Mouse (Mus musculus) forebrain, embryonic 10.5 days (tissue): Measurements from ENCODE around the gene Sobp. TPM values are rescaled to one million over a fixed set of nuclear protein-coding genes. Genes with fewer than 3 reads are reported as not detected.

Experiments used
- DNase-seq: peaks from one replicate; pipeline ENCODE4 v3.0.0-alpha.2; 2017; ENCODE audit warnings: low spot score; ENCODE audit errors: extremely low spot score
- H3K27ac ChIP-seq: fragments of 300-500 bp; sonication (generic); 2 replicates; pipeline ENCODE4 v1.5.1; 2016; ENCODE audit warnings: mild to moderate bottlenecking
- H3K27me3 ChIP-seq: fragments of 300-500 bp; sonication (generic); 2 replicates; pipeline ENCODE4 v1.6.1; 2016; ENCODE audit warnings: mild to moderate bottlenecking; ENCODE audit not compliant: poor library complexity, severe bottlenecking
- H3K36me3 ChIP-seq: fragments of 300-500 bp; sonication (generic); replicated peaks from 2 replicates; pipeline ENCODE4 v1.6.1; 2016; ENCODE audit warnings: mild to moderate bottlenecking, moderate library complexity
- H3K4me1 ChIP-seq: fragments of 300-500 bp; sonication (generic); 2 replicates; pipeline ENCODE4 v1.6.1; 2016
- H3K4me3 ChIP-seq: fragments of 300-500 bp; sonication (generic); 2 replicates; pipeline ENCODE4 v1.5.1; 2016; ENCODE audit warnings: mild to moderate bottlenecking, moderate library complexity
- H3K9me3 ChIP-seq: fragments of 300-500 bp; sonication (generic); 2 replicates; pipeline ENCODE4 v1.6.1; 2016; ENCODE audit warnings: mild to moderate bottlenecking, moderate library complexity
- WGBS: fragments of 180-500 bp; shearing (Covaris S2); methylation state at CpG from one replicate; pipeline ENCODE4 v1.1.7; 2016; 5-methylcytosine and 5-hydroxymethylcytosine counted together
- polyA plus RNA-seq: library from polyadenylated mRNA; unstranded; fragments of >200 nt; fragmentation: Nextera tagmentation; extraction: Ambion mirVana; gene quantifications from 2 replicates; pipeline ENCODE4 v1.2.1, GENCODE M21; 2016

The Sobp gene
- polyA plus RNA-seq, 1 experiment from 2014 or later = 1.8 TPM

- DNase-seq = no peak
- Histone ChIP-seq H3K36me3 (no peaks in the 10 kb centered on the region), H3K9me3 (no peaks in the 10 kb centered on the region), H3K4me3 (no peak overlapping the region), H3K27me3 (peaks cover 12% of the 10 kb centered on the region), H3K27ac (no peak overlapping the region), H3K4me1 (peaks cover 96% of the 10 kb centered on the region)
- 70% methylated on average over 6 of the region's 6 CpGs for WGBS
These were observed 75.1 kb downstream of the Sobp start for GRCm38 (mm10) chr10:43099229-43099628.

- Histone ChIP-seq H3K9me3 (no peaks in the 10 kb centered on the region), H3K4me1 (peaks cover 94% of the 10 kb centered on the region), H3K27me3 (peaks cover 12% of the 10 kb centered on the region), H3K27ac (no peak overlapping the region), H3K4me3 (no peak overlapping the region), H3K36me3 (no peaks in the 10 kb centered on the region)
- 77% methylated on average over 8 of the region's 8 CpGs for WGBS
- DNase-seq = no peak
These were observed 76.6 kb downstream of the Sobp start for GRCm38 (mm10) chr10:43097755-43098154.

GRCm38 (mm10) chr10:43096614-43097013 is 77.7 kb downstream of the Sobp start:
- Histone ChIP-seq H3K4me3 (no peak overlapping the region), H3K27ac (no peak overlapping the region), H3K27me3 (peaks cover 5% of the 10 kb centered on the region; the same call in 1 of the 2 replicates), H3K9me3 (no peaks in the 10 kb centered on the region), H3K4me1 (peaks cover 83% of the 10 kb centered on the region), H3K36me3 (no peaks in the 10 kb centered on the region)
- WGBS = 86% methylated on average over 4 of the region's 4 CpGs
- no peak for DNase-seq

GRCm38 (mm10) chr10:43094537-43094936 is 79.8 kb downstream of the Sobp start:
- Histone ChIP-seq H3K4me3 (no peak overlapping the region; the same call in 1 of the 2 replicates), H3K36me3 (peaks cover 2% of the 10 kb centered on the region), H3K4me1 (peaks cover 62% of the 10 kb centered on the region), H3K27me3 (no peaks in the 10 kb centered on the region), H3K9me3 (no peaks in the 10 kb centered on the region), H3K27ac (peak overlapping the region; percentile 62; the same call in 1 of the 2 replicates)
- WGBS = 22% methylated on average over 5 of the region's 5 CpGs
- peak; percentile 42 for DNase-seq

GRCm38 (mm10) chr10:43093440-43093839 is 80.9 kb downstream of the Sobp start:
- DNase-seq = no peak
- peaks cover 54% of the 10 kb centered on the region for H3K4me1 ChIP-seq
- H3K27ac ChIP-seq = 0 out of 2 replicates have a peak overlapping the region, but pooled peaks have one; percentile 25

GRCm38 (mm10) chr10:43090040-43090439 is 84.3 kb downstream of the Sobp start:
- Histone ChIP-seq H3K27ac (no peak overlapping the region), H3K9me3 (no peaks in the 10 kb centered on the region; the same call in 1 of the 2 replicates), H3K4me3 (no peak overlapping the region), H3K27me3 (no peaks in the 10 kb centered on the region), H3K4me1 (peaks cover 31% of the 10 kb centered on the region), H3K36me3 (peaks cover 25% of the 10 kb centered on the region)
- DNase-seq = no peak
- 92% methylated on average over 3 of the region's 3 CpGs for WGBS

More at GRCm38 (mm10) chr10:43093440-43093839, 80.9 kb downstream of the Sobp start:
- Histone ChIP-seq H3K27me3 (no peaks in the 10 kb centered on the region), H3K9me3 (no peaks in the 10 kb centered on the region; the same call in 1 of the 2 replicates), H3K4me3 (no peak overlapping the region), H3K36me3 (peaks cover 11% of the 10 kb centered on the region)
- 85% methylated on average over 10 of the region's 10 CpGs for WGBS

- no peak for DNase-seq
- Histone ChIP-seq H3K27ac (no peak overlapping the region), H3K4me3 (no peak overlapping the region), H3K9me3 (no peaks in the 10 kb centered on the region; the same call in 1 of the 2 replicates), H3K4me1 (peaks cover 35% of the 10 kb centered on the region), H3K36me3 (peaks cover 25% of the 10 kb centered on the region), H3K27me3 (no peaks in the 10 kb centered on the region)
- WGBS = 64% methylated on average over 2 of the region's 2 CpGs
These were observed 86.9 kb downstream of the Sobp start for GRCm38 (mm10) chr10:43087421-43087820.

- Histone ChIP-seq H3K4me3 (no peak overlapping the region), H3K27me3 (no peaks in the 10 kb centered on the region), H3K4me1 (peaks cover 35% of the 10 kb centered on the region), H3K27ac (no peak overlapping the region), H3K9me3 (no peaks in the 10 kb centered on the region; the same call in 1 of the 2 replicates), H3K36me3 (peaks cover 28% of the 10 kb centered on the region)
- no peak for DNase-seq
- WGBS = 92% methylated on average over 6 of the region's 6 CpGs
These were observed 87.4 kb downstream of the Sobp start for GRCm38 (mm10) chr10:43086888-43087287.

GRCm38 (mm10) chr10:43084087-43084366 is 90.3 kb downstream of the Sobp start:
- 48% methylated on average over 6 of the region's 6 CpGs for WGBS
- H3K4me3 ChIP-seq = no peak overlapping the region; the same call in 1 of the 2 replicates
- H3K27me3 ChIP-seq = no peaks in the 10 kb centered on the region
- H3K27ac ChIP-seq = peak overlapping the region; percentile 44
- H3K4me1 ChIP-seq = peaks cover 35% of the 10 kb centered on the region
- no peak for DNase-seq
- peaks cover 23% of the 10 kb centered on the region for H3K36me3 ChIP-seq
- no peaks in the 10 kb centered on the region; the same call in 1 of the 2 replicates for H3K9me3 ChIP-seq

- Histone ChIP-seq H3K27ac (peak overlapping the region; percentile 44), H3K4me3 (no peak overlapping the region; the same call in 1 of the 2 replicates), H3K27me3 (no peaks in the 10 kb centered on the region), H3K4me1 (peaks cover 35% of the 10 kb centered on the region), H3K36me3 (peaks cover 18% of the 10 kb centered on the region), H3K9me3 (no peaks in the 10 kb centered on the region; the same call in 1 of the 2 replicates)
- DNase-seq = no peak
- 77% methylated on average over 8 of the region's 9 CpGs for WGBS
These were observed 90.8 kb downstream of the Sobp start for GRCm38 (mm10) chr10:43083288-43084086.

- no peaks in the 10 kb centered on the region for H3K27me3 ChIP-seq
- DNase-seq = no peak
- peaks cover 31% of the 10 kb centered on the region for H3K4me1 ChIP-seq
- peaks cover 4% of the 10 kb centered on the region for H3K36me3 ChIP-seq
- H3K27ac ChIP-seq = no peak overlapping the region
- H3K9me3 ChIP-seq = no peaks in the 10 kb centered on the region
- no peak overlapping the region for H3K4me3 ChIP-seq
- 84% methylated on average over 3 of the region's 3 CpGs for WGBS
These were observed 93.0 kb downstream of the Sobp start for GRCm38 (mm10) chr10:43081316-43081715.

GRCm38 (mm10) chr10:43075535-43076152 is 98.7 kb downstream of the Sobp start:
- peaks cover 31% of the 10 kb centered on the region for H3K4me1 ChIP-seq
- H3K27ac ChIP-seq = no peak overlapping the region
- H3K36me3 ChIP-seq = no peaks in the 10 kb centered on the region
- H3K4me3 ChIP-seq = no peak overlapping the region
- DNase-seq = no peak
- 81% methylated on average over 13 of the region's 13 CpGs for WGBS
- no peaks in the 10 kb centered on the region for H3K27me3 ChIP-seq
- no peaks in the 10 kb centered on the region for H3K9me3 ChIP-seq

GRCm38 (mm10) chr10:43073281-43073680 is 101.0 kb downstream of the Sobp start:
- Histone ChIP-seq H3K27ac (0 out of 2 replicates have a peak overlapping the region, but pooled peaks have one; percentile 12), H3K4me1 (peaks cover 31% of the 10 kb centered on the region)

More at GRCm38 (mm10) chr10:43073281-43073680, 101.0 kb downstream of the Sobp start:
- Histone ChIP-seq H3K9me3 (no peaks in the 10 kb centered on the region), H3K4me3 (no peak overlapping the region), H3K36me3 (peaks cover 5% of the 10 kb centered on the region; the same call in 1 of the 2 replicates), H3K27me3 (no peaks in the 10 kb centered on the region)
- 65% methylated on average over 8 of the region's 8 CpGs for WGBS
- DNase-seq = no peak
